Mouse (Mus musculus) heart, postnatal 0 days (tissue): ENCODE results near the gene Tekt1. TPM values are rescaled to one million over a fixed set of nuclear protein-coding genes. Genes with fewer than 3 reads are reported as not detected.

Experiments
- ATAC-seq: fragments of 200-750 bp; cut with Nextera tagmentation; 2 replicates; pipeline ENCODE4 v1.8.0; 2017; ENCODE audit warnings: low read depth, moderate number of reproducible peaks, moderate library complexity; ENCODE audit not compliant: insufficient read depth
- DNase-seq: peaks from one replicate; pipeline ENCODE4 v3.0.0-alpha.2; 2016; ENCODE audit warnings: low spot score
- H3K27ac ChIP-seq: fragments of 300-500 bp; sonication (generic); 2 replicates; pipeline ENCODE4 v1.5.1; 2014; ENCODE audit warnings: low read depth, mild to moderate bottlenecking
- H3K27me3 ChIP-seq: fragments of 300-500 bp; sonication (generic); 2 replicates; pipeline ENCODE4 v1.6.1; 2014; ENCODE audit warnings: low read length, mixed read lengths; ENCODE audit not compliant: control insufficient read depth, insufficient read depth
- H3K36me3 ChIP-seq: fragments of 300-500 bp; sonication (generic); replicated peaks from 2 replicates; pipeline ENCODE4 v1.6.1; 2014; ENCODE audit warnings: low read length, mixed read lengths; ENCODE audit not compliant: control insufficient read depth, insufficient read depth
- H3K4me1 ChIP-seq: fragments of 300-500 bp; sonication (generic); 2 replicates; pipeline ENCODE4 v1.6.1; 2014; ENCODE audit warnings: antibody characterized with exemption; ENCODE audit not compliant: control insufficient read depth, insufficient read depth
- H3K4me2 ChIP-seq: fragments of 300-500 bp; sonication (generic); 2 replicates; pipeline ENCODE4 v1.6.1; 2014; ENCODE audit warnings: low read depth, mild to moderate bottlenecking, low read length, moderate library complexity
- H3K4me3 ChIP-seq: fragments of 300-500 bp; sonication (generic); 2 replicates; pipeline ENCODE4 v1.5.1; 2014; ENCODE audit warnings: low read depth, low read length
- H3K9ac ChIP-seq: fragments of 300-500 bp; sonication (generic); replicated peaks from 2 replicates; pipeline ENCODE4 v1.6.1; 2014; ENCODE audit warnings: low read depth, low read length, mixed read lengths
- H3K9me3 ChIP-seq: fragments of 300-500 bp; sonication (generic); replicated peaks from 2 replicates; pipeline ENCODE4 v1.6.1; 2016; ENCODE audit warnings: low read length; ENCODE audit not compliant: control insufficient read depth
- CTCF ChIP-seq: IDR thresholded peaks from 2 replicates; pipeline ENCODE4 v1.5.1; 2016; ENCODE audit warnings: antibody characterized with exemption, control low read depth, low read depth
- EP300 ChIP-seq: IDR thresholded peaks from 2 replicates; pipeline ENCODE4 v1.6.1; 2016; ENCODE audit warnings: antibody characterized with exemption, low read depth
- WGBS: fragments of 180-500 bp; shearing (Covaris S2); extraction: QIAGEN DNeasy Blood & Tissue Kit; methylation state at CpG from one replicate; pipeline ENCODE4 v1.1.7; 2014; 5-methylcytosine and 5-hydroxymethylcytosine counted together
- polyA plus RNA-seq: library from polyadenylated mRNA; unstranded; fragments of >200 nt; fragmentation: Nextera tagmentation; extraction: Ambion mirVana; gene quantifications from 2 replicates; pipeline ENCODE4 v1.2.1, GENCODE M21; 2015
- total RNA-seq: library from RNA; depleted of rRNA; stranded (reverse); fragments of >200 nt; gene quantifications from 2 replicates; pipeline ENCODE4 v1.2.3, GENCODE M21; 2014; ENCODE audit warnings: low replicate concordance

Tekt1 gene
- total and polyA plus RNA-seq, 2 experiments from 2014 or later: 0.19 TPM; not detected in 1

DNA sequence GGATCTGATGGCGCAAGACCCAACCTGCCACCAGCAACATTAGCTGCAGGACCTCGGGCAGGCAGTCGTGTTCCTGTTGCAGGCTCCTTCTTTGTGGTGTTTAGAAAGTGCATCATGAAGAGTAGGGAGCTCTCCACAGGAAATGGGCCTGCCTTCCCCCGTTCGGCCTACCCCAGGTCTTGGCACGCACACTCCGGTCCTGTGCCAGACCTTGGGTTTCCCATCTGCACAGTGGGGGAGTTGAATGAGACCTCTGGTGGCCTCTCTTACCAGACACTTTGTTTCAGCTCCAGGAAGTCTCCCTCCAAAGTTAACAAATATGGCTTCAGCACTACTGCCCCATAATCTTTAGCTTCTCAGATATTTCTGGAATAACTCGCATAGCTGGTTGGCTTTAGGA lies 25.5 kb downstream of the Tekt1 start:
- Histone ChIP-seq H3K36me3 (no peaks in the 10 kb centered on the region), H3K9ac (no peak overlapping the region), H3K27me3 (no peaks in the 10 kb centered on the region), H3K27ac (no peak overlapping the region), H3K4me1 (0 out of 2 replicates have a peak, but pooled peaks cover 3% of the 10 kb centered on the region), H3K4me3 (no peak overlapping the region), H3K9me3 (no peaks in the 10 kb centered on the region), H3K4me2 (no peak overlapping the region)
- no peak for ATAC-seq
- DNase-seq: no peak
- TF ChIP-seq CTCF: no peak
- no peak for TF ChIP-seq EP300
- WGBS: 62% methylated on average over 8 of the region's 8 CpGs

DNA sequence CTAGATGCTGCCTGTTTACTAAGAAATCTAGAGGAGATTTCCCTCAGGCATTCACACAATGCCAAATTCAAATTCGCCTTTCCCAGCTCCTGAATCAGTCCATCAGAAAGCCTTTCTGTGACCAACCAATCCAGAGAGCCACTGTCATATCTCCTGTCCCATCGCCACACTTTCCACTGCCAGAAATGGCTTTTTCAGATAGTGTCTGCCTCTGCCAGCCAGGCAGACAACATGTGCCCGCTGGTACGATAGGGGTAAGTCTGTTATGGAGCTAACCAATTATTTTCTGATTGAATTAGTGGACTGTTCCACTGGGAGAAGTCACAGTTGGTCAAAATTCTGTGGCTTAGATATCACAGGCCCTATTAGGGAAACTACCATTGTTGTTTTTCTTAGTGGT lies 27.6 kb downstream of the Tekt1 start:
- no peak overlapping the region for H3K4me3 ChIP-seq
- DNase-seq: no peak
- no peak overlapping the region for H3K27ac ChIP-seq
- no peak overlapping the region for H3K4me2 ChIP-seq
- ATAC-seq: no peak
- 73% methylated on average over 4 of the region's 4 CpGs for WGBS
- no peak overlapping the region for H3K9ac ChIP-seq
- no peak for TF ChIP-seq EP300
- TF ChIP-seq CTCF: no peak
- 0 out of 2 replicates have a peak, but pooled peaks cover 3% of the 10 kb centered on the region for H3K4me1 ChIP-seq
- H3K9me3 ChIP-seq: no peaks in the 10 kb centered on the region
- no peaks in the 10 kb centered on the region for H3K27me3 ChIP-seq
- no peaks in the 10 kb centered on the region for H3K36me3 ChIP-seq

DNA sequence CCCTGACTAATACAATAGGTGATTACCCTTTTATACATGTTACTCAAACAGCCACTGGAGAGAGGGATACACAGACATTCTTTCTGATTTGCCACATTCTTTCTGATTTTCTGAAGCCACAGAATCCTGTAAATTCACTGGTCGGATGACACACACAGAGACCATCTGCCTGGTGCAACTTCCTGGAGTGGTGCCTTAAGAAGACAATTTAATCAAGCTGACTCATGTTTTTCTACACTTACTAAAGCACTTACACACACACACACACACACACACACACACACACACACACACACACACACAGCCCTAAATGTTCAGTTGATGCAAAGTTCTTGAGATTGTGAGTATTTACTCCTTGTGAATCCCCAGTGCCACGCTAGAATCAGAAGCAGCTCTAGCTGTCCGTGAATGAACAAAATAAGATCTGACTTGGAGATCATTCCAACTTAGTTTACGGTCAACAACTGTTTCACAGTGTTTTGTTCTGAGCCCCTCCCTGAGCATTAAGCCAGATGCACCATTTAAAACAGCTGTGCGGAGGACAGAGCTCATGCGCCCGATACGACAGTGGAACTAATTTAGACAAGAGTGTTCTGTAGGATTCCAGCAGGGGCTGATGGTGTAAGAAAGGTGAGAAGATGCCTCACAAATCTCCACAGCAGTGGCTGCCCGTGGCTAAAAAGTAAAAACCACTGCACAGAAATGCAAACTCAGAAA lies 29.1 kb downstream of the Tekt1 start:
- DNase-seq (no peak), ATAC-seq (no peak)
- Histone ChIP-seq H3K4me3 (no peak overlapping the region), H3K4me2 (no peak overlapping the region), H3K4me1 (0 out of 2 replicates have a peak, but pooled peaks cover 3% of the 10 kb centered on the region), H3K9me3 (no peaks in the 10 kb centered on the region), H3K27ac (no peak overlapping the region), H3K36me3 (no peaks in the 10 kb centered on the region), H3K9ac (no peak overlapping the region), H3K27me3 (no peaks in the 10 kb centered on the region)
- no peak for TF ChIP-seq EP300
- TF ChIP-seq CTCF: no peak
- 79% methylated on average over 9 of the region's 9 CpGs for WGBS

DNA sequence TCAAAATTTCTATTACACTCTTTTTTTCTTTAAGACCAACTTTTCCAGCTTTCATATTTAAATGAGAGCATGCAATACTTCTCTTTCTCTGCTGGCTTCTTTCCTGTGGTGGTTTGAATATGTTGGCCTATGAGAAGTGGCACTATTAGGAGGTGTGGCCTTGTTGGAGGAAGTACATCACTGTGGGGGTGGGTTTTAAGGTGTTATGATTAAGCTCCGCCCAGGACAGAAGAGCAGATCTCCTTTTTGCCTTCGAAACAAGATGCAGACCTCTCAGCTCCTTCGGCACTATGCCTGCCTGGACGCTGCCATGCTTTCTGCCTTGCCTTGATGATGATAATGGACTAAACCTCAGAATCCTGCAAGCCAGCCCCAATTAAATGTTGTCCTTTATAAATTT lies 36.5 kb downstream of the Tekt1 start:
- TF ChIP-seq CTCF: no peak
- TF ChIP-seq EP300: no peak

DNA sequence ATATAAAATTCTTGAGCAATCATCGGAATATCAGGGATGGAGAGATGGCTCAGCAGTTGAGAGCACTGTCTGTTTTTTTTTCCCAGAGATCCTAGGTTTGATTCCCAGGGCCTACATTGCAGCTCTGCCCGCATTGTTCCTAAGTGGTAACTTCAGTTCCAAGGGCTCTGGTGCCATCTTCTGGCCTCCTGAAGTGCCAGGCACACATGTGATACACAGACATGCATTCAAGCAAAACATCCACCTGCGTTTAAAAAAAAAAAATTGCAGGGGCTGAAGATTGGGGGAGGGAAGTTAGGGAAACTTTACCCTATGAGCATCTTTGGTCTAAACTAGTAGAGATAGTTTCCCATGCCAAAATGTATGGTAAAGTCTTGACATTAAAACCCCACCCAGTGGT lies 37.8 kb downstream of the Tekt1 start:
- Histone ChIP-seq H3K27ac (no peak overlapping the region), H3K4me1 (no peaks in the 10 kb centered on the region), H3K36me3 (no peaks in the 10 kb centered on the region), H3K4me3 (no peak overlapping the region), H3K4me2 (no peak overlapping the region), H3K9ac (no peak overlapping the region), H3K27me3 (no peaks in the 10 kb centered on the region), H3K9me3 (no peaks in the 10 kb centered on the region)
- ATAC-seq: no peak
- WGBS: 68% methylated on average over 3 of the region's 3 CpGs
- TF ChIP-seq EP300: no peak
- TF ChIP-seq CTCF: peak; percentile 43
- no peak for DNase-seq

More for the DNA sequence above, 36.5 kb downstream of the Tekt1 start:
- 74% methylated on average over 4 of the region's 4 CpGs for WGBS
- Histone ChIP-seq H3K4me3 (no peak overlapping the region), H3K27ac (no peak overlapping the region), H3K4me1 (no peaks in the 10 kb centered on the region), H3K9ac (no peak overlapping the region), H3K4me2 (no peak overlapping the region), H3K36me3 (no peaks in the 10 kb centered on the region), H3K9me3 (no peaks in the 10 kb centered on the region), H3K27me3 (no peaks in the 10 kb centered on the region)
- DNase-seq (no peak), ATAC-seq (no peak)

DNA sequence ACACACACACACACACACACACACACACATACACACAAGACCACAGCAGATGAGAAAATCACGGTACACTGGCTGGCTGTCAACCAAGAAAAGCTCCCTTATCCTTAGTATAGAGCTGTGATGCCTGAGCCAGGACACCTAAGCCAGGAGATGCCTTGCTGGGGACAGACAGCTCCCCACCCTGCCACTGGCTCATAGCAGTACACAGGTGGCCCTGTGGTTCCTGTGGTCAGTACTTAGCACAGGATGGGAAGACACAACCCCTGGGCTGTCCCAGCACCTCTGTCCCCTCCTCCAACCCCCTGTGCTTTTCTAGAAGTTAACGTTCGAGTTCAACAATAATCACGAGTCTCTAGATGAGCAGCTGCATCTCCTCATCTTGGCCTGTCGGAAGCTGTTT lies 44.2 kb downstream of the Tekt1 start:
- H3K36me3 ChIP-seq: no peaks in the 10 kb centered on the region
- DNase-seq (no peak), ATAC-seq (no peak)
- H3K4me2 ChIP-seq: no peak overlapping the region
- no peaks in the 10 kb centered on the region for H3K9me3 ChIP-seq
- no peak overlapping the region for H3K27ac ChIP-seq
- WGBS: 58% methylated on average over 5 of the region's 5 CpGs
- no peak for TF ChIP-seq CTCF
- no peak for TF ChIP-seq EP300
- H3K9ac ChIP-seq: no peak overlapping the region
- peaks cover 22% of the 10 kb centered on the region for H3K27me3 ChIP-seq
- H3K4me1 ChIP-seq: no peaks in the 10 kb centered on the region
- no peak overlapping the region for H3K4me3 ChIP-seq
